Comparison of ENCODE assay signal across 8 mouse cellular contexts in the genomic region with DNA sequence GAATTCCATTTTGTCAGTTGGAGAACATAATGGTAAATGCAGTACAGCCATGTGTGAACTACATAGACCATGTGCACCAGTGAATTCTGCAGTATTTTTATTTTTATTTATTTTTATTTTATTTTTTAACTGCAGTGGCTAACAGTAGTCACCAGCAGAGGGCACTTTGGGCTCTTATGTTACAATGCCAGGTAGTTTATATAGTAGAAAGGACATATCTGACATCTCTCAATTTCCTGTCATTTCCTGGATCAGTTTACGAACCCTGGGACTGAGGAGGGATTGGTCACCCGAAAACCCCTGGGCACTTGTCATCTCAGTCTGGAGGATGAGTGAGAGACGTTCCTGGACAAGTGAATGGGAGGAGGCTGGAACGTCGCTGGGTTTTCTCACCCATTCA. TPM values are rescaled to one million over a fixed set of nuclear protein-coding genes. Genes with fewer than 3 reads are reported as not detected.
A peak's percentile ranks its signal among the peaks of the same experiment; 100 is the strongest.
DNase-seq lines count a peak whose midpoint lies in the region; ATAC-seq and TF ChIP-seq lines count a peak whose summit lies in the region.
"Had no signal": no experiment of that assay in that cellular context is flagged by ENCODE, and none has a peak within 500 bp of the region (broad histone marks: within the 10 kb centered on the region; RNA-seq: fewer than 3 reads in every experiment).

No protein-coding gene starts in this region.

- no peak overlapping the region for H3K9ac ChIP-seq in hindbrain, embryonic 15.5 days
- H3K9ac ChIP-seq in midbrain, embryonic 16.5 days (ENCODE audit: low read depth, low read length): no peak overlapping the region
- H3K9ac ChIP-seq: stomach, embryonic 15.5 days had no signal

- no peak overlapping the region for H3K27ac ChIP-seq in hindbrain, embryonic 15.5 days (replicated peaks)
- H3K27ac ChIP-seq in midbrain, embryonic 16.5 days (ENCODE audit: low read length): no peak overlapping the region
- H3K27ac ChIP-seq: stomach, embryonic 15.5 days had no signal

- TF ChIP-seq POLR2A in lung, adult 2 months (IDR thresholded peaks at IDR 0.05; ENCODE audit: borderline replicate concordance, extremely low read depth, low read depth, low read length): no peak

- ATAC-seq in hindbrain, embryonic 15.5 days (ENCODE audit: low FRiP score, low read depth): no peak
- no peak for ATAC-seq in midbrain, embryonic 16.5 days
- ATAC-seq in megakaryocyte-erythroid progenitor cell, adult 5-6 weeks (replicated peaks; ENCODE audit: low FRiP score, low TSS enrichment, poor library complexity, severe bottlenecking): no peak

- peak; percentile 3 for DNase-seq in lung, adult 2 months
- DNase-seq in lung, adult 18-20 months: no peak
- DNase-seq in embryo, embryonic 9.5 days (ENCODE audit: extremely low spot score): peak; percentile 22
- no peak for DNase-seq in gastrocnemius, postnatal 25 days

- no peak for TF ChIP-seq CTCF in lung, adult 2 months (IDR thresholded peaks at IDR 0.05; ENCODE audit: insufficient read depth, low read length)

- no peaks in the 10 kb centered on the region for H3K4me1 ChIP-seq in lung, adult 2 months (ENCODE audit: control insufficient read depth, insufficient read depth, low read length)
- no peaks in the 10 kb centered on the region for H3K4me1 ChIP-seq in hindbrain, embryonic 15.5 days (replicated peaks)
- H3K4me1 ChIP-seq in midbrain, embryonic 16.5 days (ENCODE audit: control insufficient read depth, insufficient read depth, low read length): peaks cover 4% of the 10 kb centered on the region; the same call in 1 of the 2 replicates
- H3K4me1 ChIP-seq: stomach, embryonic 15.5 days had no signal

- 15% methylated on average over 5 of the region's 5 CpGs for WGBS in lung, adult 2 months
- 32% methylated on average over 5 of the region's 5 CpGs for WGBS in hindbrain, embryonic 15.5 days
- WGBS in midbrain, embryonic 16.5 days: 19% methylated on average over 5 of the region's 5 CpGs

- 0 out of 2 replicates have a peak, but pooled peaks cover 2% of the 10 kb centered on the region for H3K27me3 ChIP-seq in hindbrain, embryonic 15.5 days
- H3K27me3 ChIP-seq in midbrain, embryonic 16.5 days (ENCODE audit: control insufficient read depth, insufficient read depth, low read depth, low read length): no peaks in the 10 kb centered on the region; the same call in 1 of the 2 replicates
- H3K27me3 ChIP-seq: stomach, embryonic 15.5 days had no signal

- H3K4me3 ChIP-seq in lung, adult 2 months (replicated peaks; ENCODE audit: extremely low read depth, low read depth, low read length): no peak overlapping the region
- H3K4me3 ChIP-seq in hindbrain, embryonic 15.5 days: no peak overlapping the region
- peak overlapping the region; percentile 9; the same call in 1 of the 2 replicates for H3K4me3 ChIP-seq in midbrain, embryonic 16.5 days (ENCODE audit: low read depth, low read length)
- H3K4me3 ChIP-seq: stomach, embryonic 15.5 days had no signal

- H3K9me3 ChIP-seq in hindbrain, embryonic 15.5 days: no peaks in the 10 kb centered on the region
- H3K9me3 ChIP-seq in midbrain, embryonic 16.5 days (replicated peaks; ENCODE audit: control insufficient read depth, low read length, poor library complexity, severe bottlenecking): no peaks in the 10 kb centered on the region
- H3K9me3 ChIP-seq: stomach, embryonic 15.5 days had no signal

- H3K36me3 ChIP-seq in hindbrain, embryonic 15.5 days: no peaks in the 10 kb centered on the region
- H3K36me3 ChIP-seq in midbrain, embryonic 16.5 days (ENCODE audit: control insufficient read depth, insufficient read depth, low read length): no peaks in the 10 kb centered on the region
- H3K36me3 ChIP-seq: stomach, embryonic 15.5 days had no signal

- peak overlapping the region; percentile 41 for H3K4me2 ChIP-seq in hindbrain, embryonic 15.5 days
- H3K4me2 ChIP-seq in midbrain, embryonic 16.5 days (ENCODE audit: low read length): peak overlapping the region; percentile 41
- H3K4me2 ChIP-seq: stomach, embryonic 15.5 days had no signal

RNA-seq across cellular contexts. Expression of a gene that starts 52.4 kb away (rescaled TPM):
- 15.3 and 16.5 TPM in 2 replicates for polyA plus RNA-seq in lung, adult 2 months (2012; rRNA removed)
- polyA plus RNA-seq in hindbrain, embryonic 15.5 days (2015; fragmentation: Nextera tagmentation; extraction: Ambion mirVana): 52.1 and 57.0 TPM in 2 replicates
- polyA plus RNA-seq in midbrain, embryonic 16.5 days (2015; fragmentation: Nextera tagmentation; extraction: Ambion mirVana): 58.2 and 60.9 TPM in 2 replicates
- 10 to 100 TPM; 15.6 to 17.0 TPM for total RNA-seq in gastrocnemius, postnatal 25 days (2021)
- total RNA-seq in megakaryocyte-erythroid progenitor cell, adult 5-6 weeks (2014; fragmentation: Nextera tagmentation): 31.9 and 32.3 TPM in 2 replicates
- total RNA-seq in megakaryocyte-erythroid progenitor cell, adult 5-6 weeks (2017): 29.2 and 33.6 TPM in 2 replicates

Comparison
In these comparisons a context has a peak if more than half of its experiments do, and no peak if none do; other contexts are left out.
1. DNase-seq: peak in lung, adult 2 months (single experiment) and embryo, embryonic 9.5 days (single experiment); none in lung, adult 18-20 months (0 of 2) and gastrocnemius, postnatal 25 days (single experiment).